Mouse (Mus musculus): ENCODE measurements around the gene Nosip. TPM values are rescaled to one million over a fixed set of nuclear protein-coding genes. Genes with fewer than 3 reads are reported as not detected.

Gene Nosip
- total and polyA plus RNA-seq, 3 experiments = 27.0 to 43.6 (median 29.3) TPM

DNA sequence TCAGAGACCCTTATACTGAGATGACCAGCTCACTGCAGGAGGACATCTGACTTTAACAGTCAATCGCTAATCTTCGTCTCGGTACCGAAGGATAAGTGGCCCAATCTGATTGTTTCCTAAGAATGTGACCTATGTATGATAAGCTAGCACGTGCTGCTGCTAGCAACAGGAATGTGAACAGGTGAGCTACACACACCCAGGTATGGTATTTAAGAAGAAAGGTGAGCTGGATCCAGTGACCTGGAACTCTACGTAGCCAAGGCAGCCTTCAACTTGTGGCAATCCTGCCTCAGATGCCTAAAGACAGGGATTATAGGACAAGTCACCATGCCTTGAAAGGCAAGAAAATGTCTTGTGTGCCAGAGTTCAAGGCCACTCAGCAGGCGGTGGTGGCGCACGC is 23.8 kb upstream of the Nosip start:
- Histone ChIP-seq H3K27ac (no peak overlapping the region), H3K36me3 (ENCODE audit: control insufficient read depth, insufficient read depth, low read length) (no peaks in the 10 kb centered on the region), H3K4me3 (no peak overlapping the region), H3K9ac (ENCODE audit: low read depth, low read length) (no peak overlapping the region), H3K4me1 (ENCODE audit: control insufficient read depth, insufficient read depth, low read length) (no peaks in the 10 kb centered on the region), H3K79me2 (replicated peaks; ENCODE audit: control insufficient read depth, insufficient read depth, low read length) (peaks cover 2% of the 10 kb centered on the region; the same call in 1 of the 2 replicates), H3K27me3 (ENCODE audit: control insufficient read depth, insufficient read depth, low read length) (no peaks in the 10 kb centered on the region)
- no peak for DNase-seq
- WGBS = 97% methylated on average over 9 of the region's 9 CpGs
- no peak for TF ChIP-seq EP300 (IDR thresholded peaks at IDR 0.05; ENCODE audit: insufficient read depth, low read depth, low read length)
- intact Hi-C loops (cut with DNase I) = no loop called here

DNA sequence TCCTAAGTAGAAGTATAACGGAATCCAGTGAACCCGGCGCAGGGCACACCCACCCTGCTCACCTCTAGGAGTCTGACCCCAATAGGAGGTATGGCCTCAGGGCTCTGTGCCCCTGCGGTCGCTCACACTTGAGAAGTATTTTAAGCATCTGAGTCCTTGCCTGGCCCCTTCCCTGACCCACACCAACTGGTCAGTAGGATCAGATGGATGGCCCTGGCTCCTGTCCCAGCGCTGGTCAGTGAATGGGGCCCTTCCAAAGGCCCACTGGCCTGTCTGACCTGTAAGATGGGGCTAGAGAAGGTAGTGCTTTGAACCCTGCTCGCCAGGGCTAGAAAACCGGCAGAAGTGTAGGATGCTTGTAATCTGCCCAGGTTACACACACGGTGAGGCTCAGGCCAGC is 21.4 kb upstream of the Nosip start:
- no peaks in the 10 kb centered on the region for H3K4me1 ChIP-seq (ENCODE audit: control insufficient read depth, insufficient read depth, low read length)
- intact Hi-C loops (cut with DNase I) = no loop called here
- H3K79me2 ChIP-seq (replicated peaks; ENCODE audit: control insufficient read depth, insufficient read depth, low read length) = peaks cover 3% of the 10 kb centered on the region; the same call in 1 of the 2 replicates
- WGBS = 86% methylated on average over 9 of the region's 9 CpGs
- H3K27me3 ChIP-seq (ENCODE audit: control insufficient read depth, insufficient read depth, low read length) = no peaks in the 10 kb centered on the region
- H3K27ac ChIP-seq = no peak overlapping the region
- no peak overlapping the region for H3K9ac ChIP-seq (ENCODE audit: low read depth, low read length)
- TF ChIP-seq EP300 (IDR thresholded peaks at IDR 0.05; ENCODE audit: insufficient read depth, low read depth, low read length) = no peak
- no peak for TF ChIP-seq CTCF (IDR thresholded peaks at IDR 0.05)
- TF ChIP-seq POLR2A (IDR thresholded peaks at IDR 0.05; ENCODE audit: insufficient read depth, low read depth, low read length) = no peak
- no peak overlapping the region for H3K4me3 ChIP-seq
- H3K36me3 ChIP-seq (ENCODE audit: control insufficient read depth, insufficient read depth, low read length) = no peaks in the 10 kb centered on the region
- DNase-seq = no peak

DNA sequence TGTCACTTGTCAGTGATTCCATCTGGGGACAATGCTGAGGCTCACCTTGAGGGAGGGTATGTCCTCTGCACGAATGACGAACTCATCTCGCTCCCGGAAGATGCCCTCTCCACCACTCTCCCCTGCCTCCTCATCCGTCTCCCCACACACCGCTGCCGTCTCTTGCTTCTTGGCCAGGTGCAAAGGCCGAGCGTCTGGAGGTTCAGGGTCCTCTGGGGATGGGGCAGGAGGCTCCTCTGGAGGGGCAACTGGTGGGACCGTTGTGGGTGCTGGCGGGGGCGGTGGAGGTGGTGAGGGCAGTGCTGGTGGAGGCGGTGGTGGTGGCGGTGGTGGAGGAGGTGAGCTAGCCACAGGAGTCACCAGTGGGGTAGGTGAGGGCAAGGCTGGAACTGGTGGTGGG is 18.9 kb upstream of the Nosip start:
- intact Hi-C loops (cut with DNase I) = no loop called here
- Histone ChIP-seq H3K4me3 (no peak overlapping the region), H3K4me1 (ENCODE audit: control insufficient read depth, insufficient read depth, low read length) (no peaks in the 10 kb centered on the region), H3K79me2 (replicated peaks; ENCODE audit: control insufficient read depth, insufficient read depth, low read length) (peaks cover 7% of the 10 kb centered on the region), H3K27me3 (ENCODE audit: control insufficient read depth, insufficient read depth, low read length) (no peaks in the 10 kb centered on the region), H3K36me3 (ENCODE audit: control insufficient read depth, insufficient read depth, low read length) (no peaks in the 10 kb centered on the region), H3K9ac (ENCODE audit: low read depth, low read length) (no peak overlapping the region), H3K27ac (no peak overlapping the region)
- 94% methylated on average over 14 of the region's 14 CpGs for WGBS
- TF ChIP-seq EP300 (IDR thresholded peaks at IDR 0.05; ENCODE audit: insufficient read depth, low read depth, low read length) (no peak), POLR2A (IDR thresholded peaks at IDR 0.05; ENCODE audit: insufficient read depth, low read depth, low read length) (no peak), CTCF (IDR thresholded peaks at IDR 0.05) (no peak)
- DNase-seq = no peak

GRCm38 (mm10) chr7:45045741-45046140 is 16.5 kb upstream of the Nosip start:
- WGBS = 92% methylated on average over 22 of the region's 22 CpGs
- H3K36me3 ChIP-seq (ENCODE audit: control insufficient read depth, insufficient read depth, low read length) = no peaks in the 10 kb centered on the region

GRCm38 (mm10) chr7:45046853-45047350 is 15.3 kb upstream of the Nosip start:
- Histone ChIP-seq H3K4me3 (no peak overlapping the region), H3K27me3 (ENCODE audit: control insufficient read depth, insufficient read depth, low read length) (no peaks in the 10 kb centered on the region), H3K27ac (no peak overlapping the region), H3K79me2 (replicated peaks; ENCODE audit: control insufficient read depth, insufficient read depth, low read length) (peaks cover 8% of the 10 kb centered on the region), H3K9ac (ENCODE audit: low read depth, low read length) (no peak overlapping the region), H3K4me1 (ENCODE audit: control insufficient read depth, insufficient read depth, low read length) (peaks cover 5% of the 10 kb centered on the region), H3K36me3 (ENCODE audit: control insufficient read depth, insufficient read depth, low read length) (no peaks in the 10 kb centered on the region)
- intact Hi-C loops (cut with DNase I) = no loop called here
- no peak for DNase-seq
- 89% methylated on average over 26 of the region's 26 CpGs for WGBS
- TF ChIP-seq POLR2A (IDR thresholded peaks at IDR 0.05; ENCODE audit: insufficient read depth, low read depth, low read length) (no peak), CTCF (IDR thresholded peaks at IDR 0.05) (no peak), EP300 (IDR thresholded peaks at IDR 0.05; ENCODE audit: insufficient read depth, low read depth, low read length) (no peak)

More at GRCm38 (mm10) chr7:45045741-45046140, 16.5 kb upstream of the Nosip start:
- DNase-seq = no peak
- intact Hi-C loops (cut with DNase I) = no loop called here
- peaks cover 8% of the 10 kb centered on the region for H3K79me2 ChIP-seq (replicated peaks; ENCODE audit: control insufficient read depth, insufficient read depth, low read length)
- H3K9ac ChIP-seq (ENCODE audit: low read depth, low read length) = no peak overlapping the region
- H3K27me3 ChIP-seq (ENCODE audit: control insufficient read depth, insufficient read depth, low read length) = no peaks in the 10 kb centered on the region
- no peak overlapping the region for H3K27ac ChIP-seq
- H3K4me3 ChIP-seq = no peak overlapping the region
- no peaks in the 10 kb centered on the region for H3K4me1 ChIP-seq (ENCODE audit: control insufficient read depth, insufficient read depth, low read length)
- TF ChIP-seq EP300 (IDR thresholded peaks at IDR 0.05; ENCODE audit: insufficient read depth, low read depth, low read length) (no peak), POLR2A (IDR thresholded peaks at IDR 0.05; ENCODE audit: insufficient read depth, low read depth, low read length) (no peak), CTCF (IDR thresholded peaks at IDR 0.05) (no peak)

DNA sequence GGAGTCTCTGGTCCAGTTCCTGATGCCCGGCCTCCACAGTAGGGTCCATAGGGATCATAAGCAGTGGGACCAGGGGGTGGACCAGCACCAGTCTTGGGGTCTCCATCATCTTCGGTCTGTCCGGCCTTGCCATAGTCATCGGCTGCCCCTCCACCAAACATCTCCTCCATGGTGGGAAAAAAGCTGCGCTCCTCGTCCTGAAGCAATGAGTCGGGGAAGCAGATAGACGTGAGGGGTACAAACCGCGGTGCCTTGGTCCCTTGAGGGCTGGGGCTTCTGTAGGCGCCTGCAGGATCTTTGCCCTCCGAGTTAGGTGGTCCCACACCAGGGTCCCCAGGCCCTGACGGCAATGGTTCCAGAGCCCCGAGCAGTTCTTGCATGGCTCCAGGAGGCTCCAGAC is 14.7 kb upstream of the Nosip start:
- no peaks in the 10 kb centered on the region for H3K36me3 ChIP-seq (ENCODE audit: control insufficient read depth, insufficient read depth, low read length)
- intact Hi-C loops (cut with DNase I) = no loop called here
- no peak for TF ChIP-seq CTCF (IDR thresholded peaks at IDR 0.05)
- TF ChIP-seq EP300 (IDR thresholded peaks at IDR 0.05; ENCODE audit: insufficient read depth, low read depth, low read length) = no peak
- TF ChIP-seq POLR2A (IDR thresholded peaks at IDR 0.05; ENCODE audit: insufficient read depth, low read depth, low read length) = no peak
- H3K79me2 ChIP-seq (replicated peaks; ENCODE audit: control insufficient read depth, insufficient read depth, low read length) = peaks cover 8% of the 10 kb centered on the region
- H3K4me1 ChIP-seq (ENCODE audit: control insufficient read depth, insufficient read depth, low read length) = peaks cover 5% of the 10 kb centered on the region
- no peak overlapping the region for H3K9ac ChIP-seq (ENCODE audit: low read depth, low read length)
- H3K4me3 ChIP-seq = no peak overlapping the region
- no peaks in the 10 kb centered on the region for H3K27me3 ChIP-seq (ENCODE audit: control insufficient read depth, insufficient read depth, low read length)
- H3K27ac ChIP-seq = no peak overlapping the region
- 94% methylated on average over 14 of the region's 14 CpGs for WGBS
- no peak for DNase-seq

Data from heart, adult 2 months (tissue).